Mouse (Mus musculus): Measurements from ENCODE around the gene Gprc5c.

Gprc5c gene

DNA sequence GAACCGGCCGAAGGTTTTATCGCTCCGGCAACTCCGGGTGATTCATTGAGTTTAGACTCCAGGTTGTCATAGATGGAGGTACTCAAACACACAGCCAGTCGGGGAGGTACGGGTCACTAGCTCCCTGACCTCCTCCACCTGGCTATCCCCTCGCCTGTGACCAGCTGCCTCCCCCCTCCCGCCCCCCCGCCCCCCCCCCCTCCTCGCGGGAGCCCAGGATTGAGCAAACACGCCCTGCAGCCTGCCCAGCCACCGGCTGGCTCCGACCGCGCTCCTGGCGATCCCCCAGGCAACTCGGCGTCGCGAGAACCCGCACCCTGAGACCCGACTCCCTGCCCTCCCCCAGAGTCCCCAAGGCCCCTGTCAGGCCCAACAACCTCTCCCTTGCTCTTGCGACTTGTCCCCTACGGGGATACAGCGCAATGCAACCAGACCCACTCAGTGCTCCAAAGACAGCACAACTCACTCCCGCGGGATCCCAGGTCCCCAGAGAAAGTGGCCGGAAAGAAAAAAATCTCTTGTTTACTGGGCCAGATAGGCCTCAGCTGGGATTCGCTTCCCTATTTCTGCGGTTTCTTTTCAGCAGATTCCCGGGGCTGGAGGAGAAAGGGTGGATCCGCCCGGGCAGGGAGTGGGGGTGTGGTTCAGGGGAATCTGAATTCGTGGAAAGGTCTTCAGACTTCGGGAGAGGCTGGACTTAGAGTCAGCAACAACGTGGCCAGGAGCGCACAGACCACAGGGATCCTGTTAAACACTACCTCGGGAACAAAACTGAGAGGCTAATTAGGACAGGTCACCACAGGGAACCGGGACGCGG is at the start of gene Gprc5c:
Gene Gprc5c, plus strand, starts transcription at position 701 of the 817 bp plus-strand sequence.
- DNase-seq (ENCODE audit: low spot score): peak; percentile 60

DNA sequence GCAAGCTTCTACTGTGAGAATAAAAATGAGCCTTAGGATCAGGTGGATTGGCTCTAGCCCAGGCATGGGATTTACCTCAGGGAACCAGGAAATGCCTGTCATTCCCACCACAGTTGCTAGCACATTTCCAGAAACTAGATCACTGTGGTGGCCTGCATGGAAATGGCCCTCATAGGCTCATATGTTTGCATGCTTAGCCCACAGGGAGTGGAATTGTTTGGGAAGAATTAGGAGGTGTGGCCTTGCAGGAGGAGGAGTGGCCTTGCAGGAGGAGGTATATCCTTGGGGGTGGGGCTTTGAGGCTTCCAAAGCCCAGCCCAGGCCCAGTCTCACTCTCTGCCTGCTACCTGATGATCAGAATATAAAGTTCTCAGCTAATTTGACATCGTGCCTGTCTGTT is 49.0 kb upstream of the Gprc5c start:
- no peak for DNase-seq (ENCODE audit: low spot score)

DNA sequence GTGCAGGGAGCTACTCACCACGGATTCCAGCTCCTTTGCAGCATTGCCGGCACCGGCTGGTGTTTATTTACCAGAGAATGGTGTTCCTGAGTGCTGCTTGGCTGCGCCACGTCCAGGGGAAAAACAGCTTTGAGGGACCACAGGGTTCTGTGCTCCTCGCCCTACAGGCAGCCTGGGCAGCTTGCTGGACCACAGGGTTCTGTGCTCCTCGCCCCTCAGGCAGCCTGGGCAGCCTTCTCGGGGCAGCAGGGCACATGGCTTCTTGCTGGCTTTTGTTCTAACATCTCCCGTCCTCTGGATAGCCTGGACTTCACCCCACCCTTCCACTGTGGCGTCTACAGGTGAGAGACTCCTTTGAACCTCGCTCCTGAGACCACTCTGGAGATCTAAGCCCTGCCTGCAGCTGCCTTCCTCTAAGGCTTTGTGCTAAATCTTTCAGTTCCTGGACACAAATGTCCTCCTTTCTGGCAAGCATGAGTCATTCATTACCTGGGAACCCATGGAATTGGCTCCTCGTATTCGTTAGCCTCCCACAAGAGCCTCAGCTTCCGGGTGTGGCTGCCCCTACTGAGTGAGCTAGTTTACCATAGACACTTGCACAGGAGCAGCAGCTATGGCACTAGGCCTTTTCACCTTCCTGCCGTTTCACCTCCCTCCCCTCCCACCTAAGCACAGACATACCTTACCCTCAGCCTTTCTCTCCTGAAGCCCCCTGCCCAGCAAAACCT is 48.2 kb upstream of the Gprc5c start:
- DNase-seq (ENCODE audit: low spot score): no peak

DNA sequence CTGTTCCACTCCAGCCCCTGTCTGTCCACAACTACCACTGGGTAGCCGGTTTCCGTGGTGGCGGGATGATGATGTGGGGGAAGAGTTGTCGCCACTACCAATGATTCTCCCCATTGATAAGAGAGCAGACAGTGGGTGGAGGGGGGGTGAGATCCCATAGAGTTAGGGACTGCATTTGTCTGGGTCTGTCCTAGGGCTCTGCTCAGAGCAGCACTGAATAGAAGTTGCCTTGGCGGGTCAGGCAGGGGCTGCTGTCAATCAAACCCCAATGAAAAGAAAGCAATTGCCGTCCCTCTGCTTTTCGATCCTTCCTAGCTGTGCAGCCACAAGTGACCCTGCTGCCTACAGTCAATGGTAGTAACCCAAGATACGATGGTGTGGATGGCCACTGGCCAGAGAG is 47.0 kb upstream of the Gprc5c start:
- DNase-seq (ENCODE audit: low spot score): no peak

DNA sequence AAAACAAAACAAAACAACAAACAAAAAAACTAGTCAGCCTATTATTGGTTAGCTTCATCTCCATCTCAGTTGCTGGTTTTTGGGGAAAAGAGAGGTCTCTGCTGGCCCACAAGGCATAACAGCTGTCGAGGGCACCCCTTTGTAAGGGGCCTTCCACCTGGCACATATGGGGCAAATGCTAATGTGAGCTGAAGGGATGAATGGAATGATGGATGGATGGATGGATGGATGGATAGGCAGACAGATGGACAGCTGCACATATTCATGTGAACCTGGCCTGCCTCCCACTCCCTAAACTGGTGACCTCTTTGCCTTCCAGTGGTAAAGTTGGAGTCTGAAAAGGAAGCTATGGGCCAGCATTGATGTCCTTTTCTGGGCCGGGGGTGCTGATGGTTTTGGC is 43.9 kb upstream of the Gprc5c start:
- DNase-seq (ENCODE audit: low spot score): no peak

DNA sequence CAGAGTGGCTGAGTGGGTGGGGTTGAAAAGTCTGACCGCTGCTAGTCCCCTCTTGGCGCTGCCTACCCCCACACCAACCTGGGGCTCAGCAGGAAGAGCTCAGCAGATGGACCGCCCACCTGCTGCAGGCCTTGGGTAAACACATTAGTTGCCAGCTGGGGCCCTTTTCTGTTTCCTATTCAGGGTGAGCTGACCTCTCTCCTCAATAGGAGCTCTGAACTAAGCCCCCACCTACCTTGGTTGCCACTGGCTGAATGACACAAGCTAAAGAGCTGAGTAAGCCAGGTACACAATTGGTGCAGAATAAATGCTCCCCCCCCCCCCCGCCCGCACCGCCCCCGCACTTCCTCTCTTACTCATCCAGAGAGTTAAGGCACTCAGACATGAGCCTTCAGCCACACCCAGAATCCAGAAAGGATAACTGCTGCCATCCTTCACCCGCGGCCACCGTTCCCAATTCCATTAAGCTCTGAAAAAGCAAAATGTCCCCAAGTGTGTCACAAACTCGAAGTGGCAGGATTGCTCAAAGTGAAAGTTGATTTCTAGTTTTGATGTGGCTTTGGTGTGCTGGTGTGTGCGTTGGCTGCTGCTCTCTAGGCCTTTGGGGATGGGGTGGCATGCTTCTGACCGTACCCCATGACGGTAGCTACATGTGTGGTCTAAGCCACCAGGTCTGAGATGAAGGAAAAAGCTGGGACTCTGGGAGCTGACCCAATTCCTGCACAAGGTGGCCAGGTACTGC is 43.1 kb upstream of the Gprc5c start:
- DNase-seq (ENCODE audit: low spot score): no peak

DNA sequence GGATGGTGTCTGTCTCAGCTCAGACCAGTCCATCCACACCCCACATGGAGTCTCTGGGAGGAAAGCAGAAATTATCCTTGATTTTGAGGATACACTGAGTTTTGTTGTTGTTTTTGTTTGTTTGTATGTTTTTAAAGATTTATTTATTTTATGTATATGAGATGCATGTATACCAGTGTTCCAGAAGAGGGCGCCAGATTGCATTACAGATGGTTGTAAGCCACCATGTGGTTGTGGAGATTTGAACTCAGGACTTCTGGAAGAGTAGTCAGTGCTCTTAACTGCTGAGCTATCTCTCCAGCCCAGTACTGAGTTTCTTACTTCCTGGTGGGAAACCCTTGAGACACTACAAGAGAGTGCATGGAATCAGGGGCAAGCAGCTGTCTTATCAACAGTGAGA is 41.6 kb upstream of the Gprc5c start:
- DNase-seq (ENCODE audit: low spot score): no peak

DNA sequence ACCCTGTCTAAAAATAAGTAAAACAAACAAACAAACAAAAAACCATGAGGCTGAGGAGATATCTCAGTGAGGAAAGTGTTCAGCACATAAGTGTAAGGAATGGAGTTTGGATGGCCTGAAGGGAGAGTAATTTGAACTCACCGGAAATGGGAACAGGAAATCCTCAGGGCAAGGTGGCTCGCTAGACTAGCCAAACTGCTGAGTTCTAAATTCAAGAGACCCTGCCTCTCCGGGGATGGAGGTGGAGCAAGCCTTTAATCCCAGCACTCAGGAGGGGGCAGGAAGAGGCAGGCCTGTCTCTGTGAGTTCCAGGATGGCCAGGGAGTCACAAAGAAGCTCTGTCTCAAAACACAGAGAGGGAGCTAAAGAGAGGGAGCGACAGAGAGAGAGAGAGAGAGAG is 40.6 kb upstream of the Gprc5c start:
- peak; percentile 61 for DNase-seq (ENCODE audit: low spot score)

DNA sequence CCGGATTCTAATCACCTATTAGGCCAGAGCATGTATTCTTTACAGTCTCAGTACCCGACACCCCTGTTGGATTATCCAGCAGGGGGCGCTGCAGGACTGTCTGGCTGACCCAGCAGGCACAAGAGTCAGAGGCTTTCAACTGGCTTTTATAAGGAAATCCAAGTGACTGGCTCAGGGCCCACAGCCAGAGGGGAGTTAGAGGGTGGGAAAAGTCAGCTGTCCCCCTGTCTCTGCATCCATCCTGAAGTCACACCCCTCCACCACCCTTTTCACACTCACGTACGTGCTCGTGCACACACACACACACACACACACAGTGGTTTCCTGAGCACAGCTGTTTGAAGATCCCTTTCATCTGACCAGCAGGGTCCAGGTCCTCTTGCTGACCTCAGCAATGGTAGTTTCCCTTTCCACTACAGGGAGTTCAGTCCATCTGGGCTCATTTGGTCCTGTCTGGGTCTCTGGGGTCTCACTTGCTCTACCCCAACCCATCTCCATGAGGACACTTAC is 38.2 kb upstream of the Gprc5c start:
- peak; percentile 88 for DNase-seq (ENCODE audit: low spot score)

DNA sequence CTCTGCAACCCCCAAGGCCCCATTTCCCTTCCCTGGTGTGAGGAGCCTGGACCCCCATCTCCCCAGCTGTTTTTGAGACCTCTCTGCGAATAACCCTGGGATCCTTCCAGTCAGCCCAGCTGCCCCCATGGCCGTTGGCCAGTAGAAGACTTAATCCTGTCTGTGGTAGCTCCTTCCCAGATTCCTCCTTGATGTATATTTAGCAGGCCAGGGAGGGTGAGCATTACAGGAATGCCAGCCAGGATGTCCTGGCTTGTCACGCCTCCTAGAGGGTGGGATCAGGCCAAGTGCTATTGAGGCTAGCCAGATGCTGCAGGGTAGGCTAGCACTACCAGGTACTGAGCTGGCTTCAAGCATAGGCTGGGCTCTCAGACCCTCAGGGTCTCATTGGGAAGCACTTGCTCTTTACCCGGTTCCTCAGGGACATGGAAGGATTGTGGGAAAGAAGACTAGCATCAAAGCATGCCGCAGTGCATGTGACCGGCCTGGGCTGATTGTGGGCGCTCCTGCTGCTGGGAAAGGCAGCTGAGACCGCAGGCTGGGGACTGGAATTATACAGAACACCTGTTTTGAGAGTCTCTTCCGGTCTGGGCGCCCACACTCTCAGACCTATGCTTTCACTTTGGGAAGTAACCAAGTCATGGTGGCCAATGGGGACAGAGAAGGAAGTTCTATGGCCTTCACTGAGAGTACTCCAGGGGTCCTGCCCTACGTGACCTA is 35.9 kb upstream of the Gprc5c start:
- DNase-seq (ENCODE audit: low spot score): no peak

DNA sequence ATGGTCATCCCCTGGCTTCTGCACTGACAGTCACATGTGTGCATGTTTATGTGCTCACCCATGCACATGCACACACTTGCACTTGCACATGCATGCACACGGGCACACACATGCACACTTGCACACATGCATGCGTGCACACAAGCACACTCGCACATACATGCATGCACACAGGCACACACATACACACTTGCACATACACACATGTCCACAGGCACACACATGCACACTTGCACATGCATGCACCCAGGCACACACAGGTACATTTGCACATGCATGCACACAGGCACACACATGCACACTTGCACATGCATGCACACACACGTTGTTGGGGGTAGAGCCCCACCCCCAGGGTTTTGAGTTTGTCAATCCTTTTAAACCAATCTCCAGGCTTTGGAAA is 34.0 kb upstream of the Gprc5c start:
- DNase-seq (ENCODE audit: low spot score): no peak

DNA sequence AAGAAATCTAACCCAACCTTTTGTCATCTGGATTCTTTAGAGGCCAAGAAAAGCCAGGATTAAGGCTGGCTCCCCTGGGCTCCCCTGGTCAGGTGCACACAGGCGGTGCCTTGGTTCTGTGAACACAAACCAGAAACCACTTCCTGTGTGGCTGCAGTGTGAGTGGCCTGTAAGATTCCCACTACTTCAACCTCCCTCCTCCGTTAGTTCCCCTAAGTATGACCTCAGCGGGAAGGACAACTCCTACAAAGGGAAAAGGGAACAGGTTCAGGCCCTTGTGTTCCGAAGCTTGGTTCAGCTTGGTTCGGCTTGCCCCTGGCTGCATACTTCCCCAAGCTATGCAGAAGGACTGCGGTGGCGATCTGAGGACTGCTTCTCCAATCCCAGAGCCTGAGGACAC is 32.8 kb upstream of the Gprc5c start:
- no peak for DNase-seq (ENCODE audit: low spot score)

DNA sequence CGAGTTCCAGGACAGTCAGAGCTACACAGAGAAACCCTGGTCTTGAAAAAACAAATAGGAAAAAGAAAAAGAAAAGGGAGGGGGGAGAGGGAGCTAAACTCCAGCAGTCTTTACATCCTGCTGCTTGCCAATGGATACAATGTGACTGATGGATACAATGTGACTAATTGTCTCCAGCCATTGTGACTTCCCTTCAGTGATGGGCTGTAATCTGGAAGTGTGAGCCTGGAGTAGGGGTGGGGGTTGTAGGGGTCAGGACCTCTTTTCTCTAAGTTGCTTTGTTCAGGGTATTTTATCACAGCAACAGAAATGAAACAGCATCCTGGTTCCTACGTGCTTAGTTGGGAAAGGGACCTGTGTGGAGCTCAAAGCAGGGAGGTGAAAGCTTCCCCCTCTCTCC is 31.8 kb upstream of the Gprc5c start:
- no peak for DNase-seq (ENCODE audit: low spot score)

DNA sequence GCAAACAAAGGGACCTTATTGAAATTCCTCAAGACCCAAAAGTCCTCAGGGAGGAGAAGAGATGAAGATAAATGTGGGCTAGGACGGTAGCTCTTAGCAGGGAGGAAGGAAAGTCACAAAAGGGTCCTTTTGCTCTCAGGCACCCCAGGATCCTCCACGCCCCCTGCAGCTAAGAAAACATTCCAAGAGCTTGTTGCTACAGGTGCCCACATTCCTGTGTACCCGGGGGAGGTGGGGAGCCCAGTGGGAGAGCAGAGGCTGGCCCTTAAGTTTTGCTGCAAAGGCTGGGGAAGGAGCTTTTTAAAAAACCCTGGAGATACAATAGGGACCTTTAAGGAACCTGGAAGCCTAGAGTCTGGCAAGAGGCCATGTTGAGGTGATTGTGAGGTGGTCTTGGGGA is 30.5 kb upstream of the Gprc5c start:
- no peak for DNase-seq (ENCODE audit: low spot score)

DNA sequence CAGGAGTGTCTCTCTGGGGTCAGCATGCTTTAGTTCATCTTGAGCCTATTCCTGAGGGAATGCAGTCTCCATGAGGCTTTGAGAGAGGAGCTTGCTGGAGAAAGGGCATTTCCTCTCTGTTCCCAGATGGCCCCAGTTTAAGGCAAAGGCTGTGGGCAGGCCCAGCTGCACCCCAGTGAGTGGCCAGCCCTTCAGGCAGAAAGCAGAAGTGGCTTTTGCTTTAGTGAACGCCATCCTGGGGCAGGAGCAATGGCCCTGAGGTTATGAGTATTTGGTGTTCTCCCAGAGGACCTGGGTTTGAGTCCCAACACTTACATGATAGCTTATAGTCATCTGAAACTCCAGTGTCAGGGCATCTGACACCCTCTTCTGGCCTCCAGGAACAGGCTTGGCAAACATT is 29.6 kb upstream of the Gprc5c start:
- no peak for DNase-seq (ENCODE audit: low spot score)

DNA sequence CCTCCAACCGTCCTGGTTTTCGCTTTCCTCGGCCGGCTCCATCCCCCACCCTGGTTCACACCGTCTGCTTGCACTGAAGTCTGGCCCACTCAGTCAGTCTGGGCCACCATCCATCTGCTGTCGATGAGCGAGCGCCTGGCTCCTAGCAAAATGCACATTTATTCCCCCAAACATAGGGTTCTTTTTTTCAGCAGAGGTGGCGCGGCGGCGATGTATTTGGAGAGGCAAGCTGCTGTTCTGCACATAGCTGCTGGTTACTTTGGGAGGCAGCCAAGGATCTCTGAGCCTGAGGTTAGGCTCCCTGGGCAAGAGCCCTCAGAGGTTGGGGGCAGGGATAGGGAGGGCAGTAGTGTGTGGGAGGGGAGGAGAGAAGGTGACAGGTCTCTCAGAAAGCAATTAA is 28.2 kb upstream of the Gprc5c start:
- DNase-seq (ENCODE audit: low spot score): no peak

DNA sequence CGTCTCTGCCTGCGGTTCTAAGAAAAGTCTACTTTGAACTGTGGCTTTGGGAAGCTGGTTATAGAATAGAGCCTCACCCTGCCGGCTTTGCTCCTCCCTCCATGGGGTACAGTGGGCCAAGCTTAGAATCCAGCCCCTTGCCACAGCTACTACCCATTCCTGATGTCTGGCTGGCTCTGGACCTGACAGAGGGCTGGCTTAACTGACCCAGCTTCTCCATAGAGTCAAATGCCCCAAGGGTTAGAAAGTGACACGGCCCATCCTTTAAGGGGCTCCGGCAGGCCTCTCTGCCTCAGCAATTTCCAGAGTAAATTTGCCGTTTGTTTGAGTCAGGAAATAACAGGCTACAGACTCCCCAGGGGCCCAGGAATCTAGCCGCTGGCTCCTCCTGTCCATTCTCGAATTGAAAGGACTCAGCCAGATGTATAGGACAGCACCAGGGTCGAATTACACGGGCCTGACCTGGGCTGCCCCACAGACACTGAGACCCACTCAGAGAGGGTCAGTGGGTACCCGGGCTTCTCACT is 27.7 kb upstream of the Gprc5c start:
- DNase-seq (ENCODE audit: low spot score): peak; percentile 71

DNA sequence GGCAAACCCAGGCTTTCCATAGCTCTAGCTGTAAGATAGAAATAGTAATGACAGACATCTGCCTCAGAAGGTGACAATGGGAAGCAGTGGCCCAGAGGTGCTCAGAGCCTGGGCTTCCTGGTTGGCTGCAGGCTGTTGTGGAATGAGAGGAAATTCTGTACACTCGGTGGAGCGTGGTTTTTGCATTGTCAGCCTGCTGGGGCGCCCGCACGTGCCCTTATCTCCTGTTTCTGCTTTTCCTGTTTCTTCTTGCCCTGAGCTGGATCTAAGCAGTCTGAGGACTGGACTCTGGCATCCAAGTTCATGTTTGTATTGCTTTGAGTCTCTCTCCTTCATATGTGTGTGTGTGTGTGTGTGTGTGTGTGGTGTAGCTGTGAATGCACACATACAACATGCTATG is 24.3 kb upstream of the Gprc5c start:
- no peak for DNase-seq (ENCODE audit: low spot score)

DNA sequence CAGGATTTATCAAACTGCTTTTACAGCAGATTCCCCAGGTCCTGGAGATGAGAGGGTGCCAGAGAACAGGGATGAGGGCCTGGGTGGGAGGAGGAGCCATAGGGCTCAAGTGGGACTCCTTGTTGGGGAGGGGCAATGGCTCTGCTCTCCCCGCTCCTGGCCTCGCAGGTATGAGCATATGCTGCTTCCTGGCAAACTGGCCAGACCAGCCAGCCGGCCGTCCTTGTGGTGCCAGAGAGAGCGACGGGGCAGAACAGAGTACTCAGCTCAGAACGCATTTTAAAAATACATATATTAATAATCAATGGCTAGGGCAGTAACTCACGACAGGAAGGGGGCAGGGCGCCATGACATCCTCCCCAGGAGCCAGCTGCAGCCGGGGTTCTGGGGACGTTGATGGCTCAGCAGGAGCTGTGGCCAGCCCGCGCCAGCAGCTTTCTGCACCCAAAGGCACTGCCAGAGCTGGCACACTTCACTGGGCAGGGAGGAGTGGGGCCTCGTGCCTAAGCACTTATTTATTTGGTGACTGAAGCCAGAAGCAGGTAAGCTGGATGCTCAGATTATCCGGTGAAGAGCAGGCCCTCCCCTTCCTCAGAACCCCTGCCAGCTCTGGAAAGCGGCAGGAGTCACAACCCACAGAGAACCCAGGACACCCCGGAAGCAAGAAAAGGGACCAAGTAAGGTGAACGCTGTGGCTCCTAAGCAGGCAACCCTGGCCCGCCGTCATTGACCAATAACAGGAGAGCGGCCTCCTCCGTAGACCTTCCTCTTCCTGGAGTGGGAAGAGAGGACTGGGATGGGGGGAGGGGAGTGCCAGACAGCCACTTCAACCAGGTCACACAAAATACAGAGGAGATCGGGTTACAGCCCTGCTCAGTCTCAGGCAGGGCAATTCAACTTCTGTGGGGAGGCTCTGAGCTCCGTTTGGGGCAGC is 21.2 kb upstream of the Gprc5c start:
- peak; percentile 85 for DNase-seq (ENCODE audit: low spot score)

DNA sequence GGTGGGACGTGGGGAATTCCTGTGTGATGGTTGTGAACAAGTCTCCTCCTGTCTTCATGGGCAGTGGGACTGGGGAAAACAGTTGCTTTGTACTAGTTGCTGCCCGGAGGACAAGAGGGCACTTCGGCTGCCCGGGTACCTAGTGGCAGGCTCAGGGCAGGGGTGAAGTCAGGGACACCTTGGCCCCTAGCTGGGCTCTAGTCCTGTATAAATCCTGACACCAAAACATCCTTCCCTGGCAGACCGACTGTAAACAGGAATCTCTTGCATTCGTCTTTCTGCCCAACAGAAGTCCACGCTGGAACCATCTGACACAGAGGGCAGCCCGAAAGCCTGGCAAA is 20.5 kb upstream of the Gprc5c start:
- no peak for DNase-seq (ENCODE audit: low spot score)

DNA sequence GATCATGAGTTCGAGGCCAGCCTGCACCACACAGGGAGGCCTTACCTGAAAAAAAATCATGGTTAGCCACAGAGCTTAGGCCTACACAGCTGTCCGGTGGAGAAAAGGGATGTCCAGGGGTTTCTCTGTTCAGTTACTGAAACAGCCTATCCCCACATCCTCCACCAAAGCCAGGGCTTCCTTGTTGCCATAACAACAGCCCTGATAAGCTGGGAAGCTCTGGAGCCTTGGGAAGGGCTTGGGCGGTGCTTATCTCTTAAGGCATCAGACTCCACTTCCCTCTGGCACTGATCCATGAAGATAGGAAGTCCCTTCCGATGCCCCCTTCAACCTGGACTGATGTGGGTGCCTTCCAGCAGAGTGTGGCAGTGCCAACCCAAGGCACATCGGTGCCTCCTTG is 17.8 kb upstream of the Gprc5c start:
- no peak for DNase-seq (ENCODE audit: low spot score)

Measured in embryo, embryonic 10 days (tissue).